Mouse (Mus musculus) cortical plate, adult 2 months (tissue): ENCODE data around the gene Gon7. TPM values are rescaled to one million over a fixed set of nuclear protein-coding genes. Genes with fewer than 3 reads are reported as not detected.

Experiments
- H3K27ac ChIP-seq: fragments of 200-500 bp; 2 replicates; pipeline ENCODE4 v1.5.1; 2012; ENCODE audit warnings: low read length, control low read depth, inconsistent platforms; ENCODE audit not compliant: insufficient read depth
- H3K4me1 ChIP-seq: fragments of 200-500 bp; 2 replicates; pipeline ENCODE4 v1.6.1; 2011; ENCODE audit warnings: low read length; ENCODE audit not compliant: control insufficient read depth, insufficient read depth
- H3K4me3 ChIP-seq: fragments of 200-500 bp; 2 replicates; pipeline ENCODE4 v1.5.1; 2011; ENCODE audit warnings: mild to moderate bottlenecking, low read length, control low read depth; ENCODE audit not compliant: insufficient read depth
- CTCF ChIP-seq: fragments of 200-500 bp; IDR thresholded peaks from 2 replicates; pipeline ENCODE4 v1.5.1; 2011; ENCODE audit warnings: mild to moderate bottlenecking, control low read depth, low read length; ENCODE audit not compliant: insufficient read depth; ENCODE audit errors: extremely low read depth
- POLR2A ChIP-seq: fragments of 200-500 bp; IDR thresholded peaks from 2 replicates; pipeline ENCODE4 v1.6.1; 2011; ENCODE audit warnings: mild to moderate bottlenecking, low read length, control low read depth; ENCODE audit not compliant: insufficient read depth; ENCODE audit errors: extremely low read depth
- polyA plus RNA-seq: library from polyadenylated mRNA; depleted of rRNA; stranded (reverse); fragments of >200 nt; gene quantifications from 2 replicates; pipeline ENCODE4 v1.2.3, GENCODE M21; 2012

Gon7 gene
- polyA plus RNA-seq, 1 experiment = 10.8 TPM

DNA sequence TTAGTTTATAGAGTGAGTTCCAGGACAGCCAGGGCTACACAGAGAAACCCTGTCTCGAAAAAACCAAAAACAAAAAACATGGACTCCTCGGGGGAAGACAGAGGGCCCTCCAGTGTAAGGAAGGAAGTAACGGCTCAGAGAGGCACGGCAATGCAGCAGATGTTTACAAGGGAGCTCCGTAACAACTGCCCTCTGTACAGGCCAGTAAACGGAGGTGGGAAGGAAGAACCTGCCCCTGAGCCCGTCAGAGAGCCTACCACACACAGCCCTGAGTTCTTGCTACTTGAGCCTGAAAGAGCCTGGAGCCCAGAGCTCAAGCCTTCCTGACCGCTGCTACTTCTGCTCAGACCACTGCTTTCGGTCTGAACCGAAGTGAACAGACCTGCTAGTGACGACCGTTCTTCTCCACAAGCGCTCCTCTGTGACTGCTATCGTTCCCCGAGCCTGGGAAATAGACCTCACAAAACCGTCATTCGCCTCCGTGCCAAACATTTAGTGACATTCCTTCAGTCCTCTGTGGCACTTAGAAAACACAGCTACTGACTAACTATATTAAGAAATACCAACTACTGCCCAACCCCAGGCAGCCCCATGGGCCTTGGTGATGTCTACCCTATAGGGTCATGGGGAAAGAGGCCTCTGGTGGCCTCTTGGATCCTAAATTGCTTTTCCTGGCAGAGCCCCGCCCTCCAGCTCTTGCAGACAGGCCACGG is 44.3 kb downstream of the Gon7 start:
- H3K27ac ChIP-seq = no peak overlapping the region
- H3K4me1 ChIP-seq = no peaks in the 10 kb centered on the region
- TF ChIP-seq POLR2A (no peak), CTCF (no peak)
- no peak overlapping the region for H3K4me3 ChIP-seq

- H3K27ac ChIP-seq = no peak overlapping the region
- TF ChIP-seq CTCF = no peak
- TF ChIP-seq POLR2A = no peak
- no peak overlapping the region for H3K4me3 ChIP-seq
- peaks cover 4% of the 10 kb centered on the region for H3K4me1 ChIP-seq
Observed at GRCm38 (mm10) chr12:102710851-102711375, 46.7 kb downstream of the Gon7 start.

- H3K4me1 ChIP-seq = peaks cover 4% of the 10 kb centered on the region
- no peak overlapping the region for H3K27ac ChIP-seq
- no peak for TF ChIP-seq POLR2A
- TF ChIP-seq CTCF = no peak
- H3K4me3 ChIP-seq = no peak overlapping the region
Observed at GRCm38 (mm10) chr12:102709896-102710295, 47.7 kb downstream of the Gon7 start.

DNA sequence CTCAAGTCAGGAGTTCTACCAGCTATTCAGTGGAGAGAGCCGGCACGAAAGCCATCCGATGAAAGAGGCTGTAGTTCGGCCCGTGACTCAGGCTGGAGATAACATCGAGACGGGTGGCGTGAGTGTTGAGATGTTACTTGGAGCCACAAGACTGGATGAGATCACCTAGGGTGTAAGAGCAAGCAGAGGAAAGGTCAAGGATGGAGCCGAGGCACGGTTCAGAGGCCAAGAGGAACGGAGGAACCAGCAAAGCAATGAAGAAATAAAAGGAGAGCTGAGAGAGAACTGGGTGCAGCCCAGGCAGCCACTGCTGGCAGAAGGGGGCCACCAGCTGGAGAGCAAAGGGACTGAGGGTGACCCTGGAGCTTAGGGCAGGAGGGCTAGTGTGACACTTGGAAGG is 49.4 kb downstream of the Gon7 start:
- no peak overlapping the region for H3K4me3 ChIP-seq
- H3K4me1 ChIP-seq = peaks cover 4% of the 10 kb centered on the region
- TF ChIP-seq CTCF (peak; percentile 19; the same call in 1 of the 2 replicates), POLR2A (no peak)
- H3K27ac ChIP-seq = no peak overlapping the region

GRCm38 (mm10) chr12:102706833-102707463 is 50.7 kb downstream of the Gon7 start:
- no peak for TF ChIP-seq CTCF
- TF ChIP-seq POLR2A = no peak
- Histone ChIP-seq H3K27ac (no peak overlapping the region), H3K4me1 (peaks cover 8% of the 10 kb centered on the region), H3K4me3 (no peak overlapping the region)

DNA sequence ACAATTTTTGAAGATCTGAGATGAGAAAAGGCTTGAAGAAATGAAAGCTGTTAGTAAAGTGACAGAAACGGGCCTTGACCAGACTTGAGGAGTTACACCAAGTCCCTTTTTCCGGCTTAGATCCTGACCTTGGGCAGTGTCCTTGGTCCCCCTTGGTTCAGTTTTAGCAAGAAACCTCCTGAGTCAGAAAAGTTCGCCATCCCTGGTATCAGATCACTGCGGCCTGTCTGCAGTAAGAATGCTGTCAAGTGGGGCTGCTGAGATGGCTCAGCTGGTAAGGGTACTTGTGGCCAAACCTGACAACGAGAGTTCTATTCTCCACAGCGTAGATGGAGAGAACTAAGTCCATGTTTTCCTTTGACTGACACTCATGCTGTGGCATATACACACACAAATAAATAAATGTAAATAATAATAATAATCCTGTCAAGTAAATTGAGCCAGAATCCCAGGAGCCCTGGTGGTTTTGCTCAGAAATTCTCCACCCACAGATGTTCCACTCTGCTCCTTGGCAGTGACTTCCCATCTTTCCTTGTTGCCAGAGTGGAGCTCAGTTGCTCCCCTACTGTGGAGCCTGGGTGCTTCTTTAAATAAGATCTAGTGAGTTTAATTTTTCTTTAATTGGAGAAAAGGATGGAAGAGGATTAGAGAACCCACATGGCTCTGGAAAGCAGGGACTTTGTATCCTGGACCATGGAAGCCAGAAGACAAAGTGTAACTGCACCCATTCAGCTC is 51.5 kb downstream of the Gon7 start:
- TF ChIP-seq POLR2A (no peak), CTCF (no peak)
- Histone ChIP-seq H3K27ac (no peak overlapping the region), H3K4me1 (peaks cover 8% of the 10 kb centered on the region), H3K4me3 (no peak overlapping the region; the same call in 1 of the 2 replicates)

DNA sequence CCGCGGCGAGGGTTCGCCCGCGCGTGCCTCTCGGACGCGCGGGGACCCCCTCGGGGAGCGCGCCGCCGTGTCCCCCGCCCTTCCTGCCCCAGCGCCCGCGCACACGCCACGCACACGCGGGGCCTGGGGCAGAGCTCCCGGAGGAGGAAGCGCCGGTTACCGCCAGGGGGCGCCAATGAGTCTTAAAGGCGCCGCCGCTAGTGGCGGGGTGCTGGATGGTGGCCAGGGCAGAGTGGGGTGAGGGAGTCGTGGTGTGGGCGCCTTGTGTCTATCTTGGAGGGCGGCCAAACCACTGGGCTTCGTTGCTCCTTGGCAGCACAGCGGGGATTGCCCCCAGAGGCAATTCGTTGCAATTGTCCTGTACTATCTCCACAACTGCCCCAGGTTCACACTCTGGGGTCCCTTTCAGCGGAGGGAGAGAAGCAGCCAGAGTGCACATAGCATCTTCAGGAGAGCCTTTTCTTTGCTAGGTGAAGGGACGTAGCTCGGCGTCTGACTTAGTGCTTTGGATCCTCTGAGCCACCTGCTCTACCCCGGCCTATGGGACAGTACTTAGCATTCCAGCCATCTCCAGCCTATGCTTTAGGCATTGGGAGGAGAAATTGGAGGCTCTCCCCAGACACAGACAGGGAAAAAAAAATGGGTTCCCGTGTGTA is 52.3 kb downstream of the Gon7 start:
- Histone ChIP-seq H3K4me3 (peak overlapping the region; percentile 49), H3K4me1 (peaks cover 11% of the 10 kb centered on the region), H3K27ac (peak overlapping the region; percentile 93)
- TF ChIP-seq CTCF = peak; percentile 54
- no peak for TF ChIP-seq POLR2A

- TF ChIP-seq CTCF (no peak), POLR2A (peak; percentile 6; the same call in 1 of the 2 replicates)
- Histone ChIP-seq H3K27ac (peak within 1 kb of the TSS; percentile 93), H3K4me1 (peaks cover 16% of the 10 kb centered on the region), H3K4me3 (peak within 1 kb of the TSS; percentile 49)
Observed at GRCm38 (mm10) chr12:102704457-102705198, 53.0 kb downstream of the Gon7 start, which contains the start of gene Itpk1. Gene Itpk1 (minus strand): TSS chr12:102704930.

- H3K4me1 ChIP-seq = peaks cover 20% of the 10 kb centered on the region
- peak overlapping the region; percentile 54 for H3K27ac ChIP-seq
- TF ChIP-seq POLR2A (no peak), CTCF (no peak)
- peak overlapping the region; percentile 49 for H3K4me3 ChIP-seq
Observed at GRCm38 (mm10) chr12:102703921-102704408, 53.6 kb downstream of the Gon7 start.
